Mouse (Mus musculus): ENCODE results near the gene Stab2. TPM values are rescaled to one million over a fixed set of nuclear protein-coding genes. Genes with fewer than 3 reads are reported as not detected.

The Stab2 gene
- total RNA-seq, 2 experiments from 2014 or later: 2.0 to 2.1 TPM

- ATAC-seq (replicated peaks; ENCODE audit: low FRiP score, poor library complexity, severe bottlenecking): no peak
Observed at GRCm38 (mm10) chr10:86992238-86992976, 15.4 kb downstream of the Stab2 start.

GRCm38 (mm10) chr10:86990666-86991065 lies 17.2 kb downstream of the Stab2 start:
- no peak for ATAC-seq (replicated peaks; ENCODE audit: low FRiP score, poor library complexity, severe bottlenecking)

- no peak for ATAC-seq (replicated peaks; ENCODE audit: low FRiP score, poor library complexity, severe bottlenecking)
Observed at GRCm38 (mm10) chr10:86989838-86990237, 18.0 kb downstream of the Stab2 start.

GRCm38 (mm10) chr10:86976001-86976726 lies 31.7 kb downstream of the Stab2 start:
- no peak for ATAC-seq (replicated peaks; ENCODE audit: low FRiP score, poor library complexity, severe bottlenecking)

- ATAC-seq (replicated peaks; ENCODE audit: low FRiP score, poor library complexity, severe bottlenecking): no peak
Observed at GRCm38 (mm10) chr10:86973276-86973675, 34.5 kb downstream of the Stab2 start.

GRCm38 (mm10) chr10:86972503-86972826 lies 35.4 kb downstream of the Stab2 start:
- ATAC-seq (replicated peaks; ENCODE audit: low FRiP score, poor library complexity, severe bottlenecking): no peak

GRCm38 (mm10) chr10:86971680-86972502 lies 35.9 kb downstream of the Stab2 start:
- ATAC-seq (replicated peaks; ENCODE audit: low FRiP score, poor library complexity, severe bottlenecking): no peak

GRCm38 (mm10) chr10:86969346-86969745 lies 38.5 kb downstream of the Stab2 start:
- no peak for ATAC-seq (replicated peaks; ENCODE audit: low FRiP score, poor library complexity, severe bottlenecking)

GRCm38 (mm10) chr10:86961542-86962466 lies 46.0 kb downstream of the Stab2 start:
- ATAC-seq (replicated peaks; ENCODE audit: low FRiP score, poor library complexity, severe bottlenecking): no peak

- ATAC-seq (replicated peaks; ENCODE audit: low FRiP score, poor library complexity, severe bottlenecking): no peak
Observed at GRCm38 (mm10) chr10:86955299-86955698, 52.5 kb downstream of the Stab2 start.

GRCm38 (mm10) chr10:86952696-86953095 lies 55.1 kb downstream of the Stab2 start:
- no peak for ATAC-seq (replicated peaks; ENCODE audit: low FRiP score, poor library complexity, severe bottlenecking)

GRCm38 (mm10) chr10:86950806-86951205 lies 57.0 kb downstream of the Stab2 start:
- no peak for ATAC-seq (replicated peaks; ENCODE audit: low FRiP score, poor library complexity, severe bottlenecking)

GRCm38 (mm10) chr10:86949886-86950285 lies 57.9 kb downstream of the Stab2 start:
- no peak for ATAC-seq (replicated peaks; ENCODE audit: low FRiP score, poor library complexity, severe bottlenecking)

- ATAC-seq (replicated peaks; ENCODE audit: low FRiP score, poor library complexity, severe bottlenecking): no peak
Observed at GRCm38 (mm10) chr10:86947541-86947940, 60.3 kb downstream of the Stab2 start.

- ATAC-seq (replicated peaks; ENCODE audit: low FRiP score, poor library complexity, severe bottlenecking): no peak
Observed at GRCm38 (mm10) chr10:86940591-86940990, 67.2 kb downstream of the Stab2 start.

- no peak for ATAC-seq (replicated peaks; ENCODE audit: low FRiP score, poor library complexity, severe bottlenecking)
Observed at GRCm38 (mm10) chr10:86934376-86934775, 73.4 kb downstream of the Stab2 start.

GRCm38 (mm10) chr10:86933906-86934305 lies 73.9 kb downstream of the Stab2 start:
- no peak for ATAC-seq (replicated peaks; ENCODE audit: low FRiP score, poor library complexity, severe bottlenecking)

GRCm38 (mm10) chr10:86933180-86933695 lies 74.6 kb downstream of the Stab2 start:
- no peak for ATAC-seq (replicated peaks; ENCODE audit: low FRiP score, poor library complexity, severe bottlenecking)

- ATAC-seq (replicated peaks; ENCODE audit: low FRiP score, poor library complexity, severe bottlenecking): no peak
Observed at GRCm38 (mm10) chr10:86923602-86924001, 84.2 kb downstream of the Stab2 start.
